Mouse (Mus musculus): ENCODE data around the gene E130114P18Rik.

DNA sequence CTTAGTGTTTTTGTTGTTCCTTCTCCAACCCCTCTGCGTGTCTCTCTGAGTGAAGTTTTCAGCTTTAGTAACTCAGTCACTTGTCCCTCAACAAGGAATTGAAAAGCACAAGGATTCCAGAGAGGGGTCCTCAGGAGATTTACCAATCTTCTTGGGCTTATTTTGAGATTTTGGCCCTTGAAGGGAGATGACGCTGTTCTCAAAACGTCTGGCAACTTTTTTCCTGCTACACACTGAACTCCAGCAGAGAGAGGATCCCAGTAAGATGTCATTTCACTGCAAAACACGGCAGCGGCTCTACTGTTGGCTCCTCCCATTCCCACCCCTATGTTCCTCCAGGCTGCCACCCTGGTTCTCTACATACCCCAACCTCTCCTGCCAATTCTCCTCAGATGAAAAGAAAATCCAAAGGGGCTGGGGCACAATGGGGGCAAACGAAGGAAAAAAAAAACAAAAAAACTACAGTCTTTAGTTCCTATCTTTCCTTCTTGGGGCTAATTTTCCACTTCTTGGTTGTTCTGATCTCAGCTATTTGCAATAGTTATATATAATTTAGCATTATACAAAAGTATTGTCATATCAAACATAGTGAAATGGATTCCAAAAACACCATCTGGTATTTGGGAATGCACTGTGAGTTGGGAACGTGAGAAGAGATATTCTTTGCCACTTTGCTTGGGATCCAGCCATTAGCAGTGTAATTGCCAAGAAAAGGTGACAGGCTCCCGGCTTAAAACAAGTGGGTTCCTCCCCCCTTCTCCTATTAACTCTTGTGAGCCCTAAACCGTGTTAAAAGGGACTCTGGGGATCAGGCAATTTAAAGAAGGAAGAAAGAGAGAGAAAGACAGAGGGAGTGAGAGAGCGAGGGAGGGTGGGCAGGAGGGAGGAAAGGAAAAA, 167.8 kb downstream of the E130114P18Rik start:
- no peak for TF ChIP-seq GATA1 (IDR thresholded peaks at IDR 0.05; ENCODE audit: borderline replicate concordance, low read length)
- no peak for TF ChIP-seq FLI1 (IDR thresholded peaks at IDR 0.05; ENCODE audit: low read length)
